Mouse (Mus musculus) forebrain, embryonic 16.5 days (tissue): ENCODE measurements around the gene Trim9. TPM values are rescaled to one million over a fixed set of nuclear protein-coding genes. Genes with fewer than 3 reads are reported as not detected.

Experiments used
- ATAC-seq: fragments of 200-750 bp; cut with Nextera tagmentation; 2 replicates; pipeline ENCODE4 v1.8.0; 2017; ENCODE audit warnings: mild to moderate bottlenecking, moderate library complexity
- H3K27ac ChIP-seq: fragments of 300-500 bp; sonication (generic); 2 replicates; pipeline ENCODE4 v1.5.1; 2014; ENCODE audit warnings: low read length, control low read depth
- H3K27me3 ChIP-seq: fragments of 300-500 bp; sonication (generic); replicated peaks from 2 replicates; pipeline ENCODE4 v1.6.1; 2014; ENCODE audit warnings: low read length; ENCODE audit not compliant: control insufficient read depth, insufficient read depth
- H3K36me3 ChIP-seq: fragments of 300-500 bp; sonication (generic); 2 replicates; pipeline ENCODE4 v1.6.1; 2014; ENCODE audit not compliant: control insufficient read depth, insufficient read depth
- H3K4me1 ChIP-seq: fragments of 300-500 bp; sonication (generic); replicated peaks from 2 replicates; pipeline ENCODE4 v1.6.1; 2014; ENCODE audit warnings: low read length; ENCODE audit not compliant: control insufficient read depth, insufficient read depth
- H3K4me2 ChIP-seq: fragments of 300-500 bp; sonication (generic); 2 replicates; pipeline ENCODE4 v1.6.1; 2014; ENCODE audit warnings: mild to moderate bottlenecking, low read length, control low read depth
- H3K4me3 ChIP-seq: fragments of 300-500 bp; sonication (generic); replicated peaks from 2 replicates; pipeline ENCODE4 v1.5.1; 2014; ENCODE audit warnings: mild to moderate bottlenecking, low read length, control low read depth
- H3K9ac ChIP-seq: fragments of 300-500 bp; sonication (generic); replicated peaks from 2 replicates; pipeline ENCODE4 v1.6.1; 2014; ENCODE audit warnings: low read depth, low read length, control low read depth
- H3K9me3 ChIP-seq: fragments of 300-500 bp; sonication (generic); 2 replicates; pipeline ENCODE4 v1.6.1; 2016; ENCODE audit warnings: low read length; ENCODE audit not compliant: control insufficient read depth
- WGBS: fragments of 180-500 bp; shearing (Covaris S2); extraction: QIAGEN DNeasy Blood & Tissue Kit; methylation state at CpG from one replicate; pipeline ENCODE4 v1.1.7; 2014; 5-methylcytosine and 5-hydroxymethylcytosine counted together
- polyA plus RNA-seq: library from polyadenylated mRNA; unstranded; fragments of >200 nt; fragmentation: Nextera tagmentation; extraction: Ambion mirVana; gene quantifications from 2 replicates; pipeline ENCODE4 v1.2.1, GENCODE M21; 2015

Trim9 gene
- polyA plus RNA-seq, 1 experiment from 2014 or later: 60.8 TPM

DNA sequence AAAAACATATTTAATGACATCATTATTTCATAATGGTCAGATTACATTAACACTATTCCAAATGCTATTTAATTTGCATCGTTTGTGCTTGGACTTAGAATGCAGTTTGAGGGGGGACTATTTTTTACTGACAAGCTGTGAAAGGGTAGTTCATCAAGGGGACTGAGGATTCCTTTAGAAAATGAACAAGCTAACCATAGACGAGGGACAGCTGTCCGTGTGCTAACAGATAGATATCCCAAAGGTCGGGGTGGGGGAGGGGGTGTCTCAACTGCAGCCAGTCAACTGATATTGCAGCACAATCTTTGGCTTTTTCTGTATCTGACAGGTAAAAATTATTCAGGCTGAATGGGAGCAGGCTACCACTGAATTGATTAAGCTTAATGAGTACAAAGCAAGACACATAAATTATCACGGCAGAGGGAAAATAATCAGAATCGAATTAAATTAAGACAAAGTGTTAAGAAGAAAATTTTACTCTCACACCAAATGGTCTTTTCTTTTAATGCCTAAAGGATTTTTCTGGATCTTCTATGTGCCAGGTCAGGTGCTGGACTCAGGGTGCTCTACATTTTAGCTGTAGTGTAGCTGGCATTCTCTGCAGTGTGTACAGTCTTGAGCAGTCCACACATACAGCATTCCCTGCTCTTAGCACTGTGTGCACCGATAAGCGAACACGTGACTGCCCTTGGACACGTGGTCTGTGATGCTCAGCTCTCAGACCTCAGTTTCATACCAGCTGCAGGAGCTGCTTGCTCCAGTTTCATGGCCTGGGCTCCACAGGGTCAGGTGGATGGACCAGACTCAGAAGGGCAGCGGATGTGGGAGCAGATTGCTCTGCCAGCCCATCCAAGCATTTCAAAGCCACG, 70.1 kb downstream of the Trim9 start:
- Histone ChIP-seq H3K27ac (peak overlapping the region; percentile 72), H3K36me3 (no peaks in the 10 kb centered on the region), H3K4me2 (no peak overlapping the region; the same call in 1 of the 2 replicates), H3K9me3 (no peaks in the 10 kb centered on the region), H3K9ac (no peak overlapping the region), H3K4me3 (no peak overlapping the region), H3K27me3 (no peaks in the 10 kb centered on the region), H3K4me1 (peaks cover 9% of the 10 kb centered on the region; the same call in 1 of the 2 replicates)
- peak; percentile 90 for ATAC-seq
- WGBS: 41% methylated on average over 12 of the region's 12 CpGs

DNA sequence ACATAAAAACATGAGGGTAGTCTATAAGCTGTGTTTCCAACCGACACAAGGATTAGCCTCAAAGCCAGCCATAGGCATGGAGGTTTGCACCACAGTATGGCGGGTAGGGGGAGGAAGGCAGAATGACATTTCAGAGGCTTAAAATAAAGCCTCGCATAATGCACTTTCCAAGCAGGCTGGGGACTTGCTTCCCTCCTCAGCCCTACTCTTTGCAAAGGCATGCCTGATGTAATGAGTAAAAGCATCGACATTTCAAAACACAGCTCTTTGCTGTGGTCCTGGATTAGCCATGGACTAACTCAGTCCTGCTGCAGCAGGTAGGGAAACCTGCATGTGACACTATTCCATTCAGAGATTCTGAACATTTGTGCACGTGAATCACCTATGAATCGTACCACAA, 77.7 kb downstream of the Trim9 start:
- H3K4me2 ChIP-seq: no peak overlapping the region
- H3K9me3 ChIP-seq: no peaks in the 10 kb centered on the region
- H3K9ac ChIP-seq: no peak overlapping the region
- WGBS: 71% methylated on average over 6 of the region's 6 CpGs
- H3K4me3 ChIP-seq: no peak overlapping the region
- no peak overlapping the region for H3K27ac ChIP-seq
- no peaks in the 10 kb centered on the region for H3K27me3 ChIP-seq
- no peak for ATAC-seq
- H3K4me1 ChIP-seq: no peaks in the 10 kb centered on the region
- H3K36me3 ChIP-seq: peaks cover 3% of the 10 kb centered on the region; the same call in 1 of the 2 replicates

DNA sequence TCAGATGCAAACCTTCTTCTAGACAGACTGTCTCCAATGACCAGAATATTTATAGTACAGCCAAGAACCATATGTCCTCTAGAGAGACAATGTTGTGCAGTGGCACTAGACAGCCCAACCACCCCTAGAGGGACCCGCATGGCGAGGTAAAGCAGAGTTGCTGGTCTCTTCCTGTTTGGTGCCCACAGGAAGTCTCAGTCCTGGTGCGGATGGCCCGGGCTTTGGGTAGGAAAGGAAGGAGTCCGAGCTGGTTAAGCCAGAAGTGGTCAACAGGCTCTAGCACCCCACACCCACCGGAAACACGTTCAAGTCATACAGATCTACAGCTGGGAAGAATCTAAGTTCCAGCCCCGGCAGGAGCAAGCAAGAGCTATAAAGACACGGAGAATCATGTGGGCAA, 80.1 kb downstream of the Trim9 start:
- Histone ChIP-seq H3K9me3 (no peaks in the 10 kb centered on the region), H3K27ac (no peak overlapping the region), H3K36me3 (peaks cover 3% of the 10 kb centered on the region; the same call in 1 of the 2 replicates), H3K9ac (no peak overlapping the region), H3K4me1 (no peaks in the 10 kb centered on the region), H3K4me2 (no peak overlapping the region), H3K4me3 (no peak overlapping the region), H3K27me3 (no peaks in the 10 kb centered on the region)
- no peak for ATAC-seq
- WGBS: 92% methylated on average over 9 of the region's 9 CpGs

DNA sequence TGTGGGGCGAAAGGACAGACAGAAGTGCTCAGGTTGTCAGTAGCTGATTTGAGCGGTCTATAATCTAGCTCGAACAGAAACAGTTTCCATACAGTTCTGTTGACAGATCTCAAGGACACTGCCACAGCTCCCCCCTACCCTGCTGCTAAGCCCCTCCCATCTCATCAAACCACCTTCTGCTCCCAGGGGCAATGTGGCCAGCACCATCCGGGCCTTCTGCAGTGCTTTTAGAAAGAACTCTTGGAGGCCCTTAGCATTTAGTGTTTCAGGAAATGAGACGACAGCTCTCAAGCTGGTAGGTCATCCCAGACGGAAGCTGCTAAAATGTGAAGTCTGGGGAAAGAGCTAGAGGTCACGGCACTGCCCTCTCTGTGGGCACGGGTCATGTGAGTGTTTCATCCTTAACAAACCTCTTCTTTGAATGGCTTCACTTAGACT, 80.9 kb downstream of the Trim9 start:
- Histone ChIP-seq H3K9me3 (no peaks in the 10 kb centered on the region), H3K27ac (no peak overlapping the region), H3K9ac (no peak overlapping the region), H3K4me2 (no peak overlapping the region), H3K4me1 (no peaks in the 10 kb centered on the region), H3K4me3 (no peak overlapping the region), H3K36me3 (peaks cover 3% of the 10 kb centered on the region; the same call in 1 of the 2 replicates), H3K27me3 (no peaks in the 10 kb centered on the region)
- WGBS: 66% methylated on average over 8 of the region's 8 CpGs
- no peak for ATAC-seq

DNA sequence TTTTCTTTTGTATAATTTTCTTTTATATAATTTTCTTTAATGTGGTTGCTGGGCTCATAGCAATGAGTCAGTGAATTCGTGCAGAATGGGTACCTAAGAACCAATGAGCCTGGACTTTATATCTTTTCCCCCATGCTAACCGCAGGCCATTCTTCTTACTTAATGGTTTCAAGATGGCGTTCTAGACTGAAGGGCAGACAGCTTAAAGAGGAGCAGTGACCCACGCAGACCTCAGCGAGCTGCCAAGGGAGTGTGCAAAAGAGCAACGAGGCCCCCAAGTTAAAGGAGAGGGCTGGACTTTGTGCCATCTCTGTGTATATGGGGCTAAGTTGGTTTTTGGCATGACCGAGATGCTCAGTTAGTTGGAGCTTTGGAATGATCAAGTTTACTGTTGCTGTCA, 83.7 kb downstream of the Trim9 start:
- peaks cover 3% of the 10 kb centered on the region; the same call in 1 of the 2 replicates for H3K36me3 ChIP-seq
- H3K27me3 ChIP-seq: no peaks in the 10 kb centered on the region
- H3K9ac ChIP-seq: no peak overlapping the region
- H3K27ac ChIP-seq: no peak overlapping the region
- H3K4me1 ChIP-seq: no peaks in the 10 kb centered on the region
- no peak overlapping the region for H3K4me3 ChIP-seq
- no peak for ATAC-seq
- WGBS: 44% methylated on average over 7 of the region's 7 CpGs
- H3K4me2 ChIP-seq: no peak overlapping the region
- H3K9me3 ChIP-seq: no peaks in the 10 kb centered on the region

DNA sequence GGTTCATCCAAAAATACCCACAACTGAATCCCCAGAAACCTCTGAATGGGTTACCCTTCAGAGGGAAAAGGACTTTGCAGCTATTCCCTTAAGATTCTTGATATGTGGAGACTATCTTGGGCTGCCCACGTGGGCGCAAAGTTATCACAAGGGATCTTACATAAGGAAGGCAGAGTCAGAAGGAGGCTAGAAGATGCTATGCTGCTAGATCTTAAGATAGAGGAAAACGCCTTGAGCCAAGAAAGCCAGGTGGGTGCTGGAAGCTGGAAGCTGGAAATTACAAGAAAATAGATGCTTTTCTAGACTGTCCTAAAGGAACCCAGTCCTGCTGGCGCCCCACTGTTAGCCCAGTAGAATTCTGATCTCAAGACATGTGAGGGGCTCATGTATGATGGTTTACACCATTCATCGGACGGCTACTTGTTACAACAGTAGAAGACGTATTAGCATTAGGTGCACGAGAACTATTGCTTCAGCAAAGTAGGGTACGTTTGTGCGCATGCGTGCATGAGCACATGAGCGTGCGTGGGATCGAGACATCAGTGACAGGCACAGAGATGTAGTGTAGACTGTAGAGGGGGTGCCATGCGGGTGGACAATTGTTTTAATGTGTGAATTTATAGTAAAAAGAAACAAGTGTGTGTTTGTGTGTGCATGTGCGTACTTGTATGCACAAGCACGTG, 85.0 kb downstream of the Trim9 start:
- Histone ChIP-seq H3K4me1 (no peaks in the 10 kb centered on the region), H3K36me3 (peaks cover under 1% of the 10 kb centered on the region; the same call in 1 of the 2 replicates), H3K27me3 (no peaks in the 10 kb centered on the region), H3K9me3 (no peaks in the 10 kb centered on the region), H3K4me2 (no peak overlapping the region), H3K9ac (no peak overlapping the region), H3K27ac (no peak overlapping the region), H3K4me3 (no peak overlapping the region)
- WGBS: 94% methylated on average over 17 of the region's 17 CpGs
- ATAC-seq: no peak

DNA sequence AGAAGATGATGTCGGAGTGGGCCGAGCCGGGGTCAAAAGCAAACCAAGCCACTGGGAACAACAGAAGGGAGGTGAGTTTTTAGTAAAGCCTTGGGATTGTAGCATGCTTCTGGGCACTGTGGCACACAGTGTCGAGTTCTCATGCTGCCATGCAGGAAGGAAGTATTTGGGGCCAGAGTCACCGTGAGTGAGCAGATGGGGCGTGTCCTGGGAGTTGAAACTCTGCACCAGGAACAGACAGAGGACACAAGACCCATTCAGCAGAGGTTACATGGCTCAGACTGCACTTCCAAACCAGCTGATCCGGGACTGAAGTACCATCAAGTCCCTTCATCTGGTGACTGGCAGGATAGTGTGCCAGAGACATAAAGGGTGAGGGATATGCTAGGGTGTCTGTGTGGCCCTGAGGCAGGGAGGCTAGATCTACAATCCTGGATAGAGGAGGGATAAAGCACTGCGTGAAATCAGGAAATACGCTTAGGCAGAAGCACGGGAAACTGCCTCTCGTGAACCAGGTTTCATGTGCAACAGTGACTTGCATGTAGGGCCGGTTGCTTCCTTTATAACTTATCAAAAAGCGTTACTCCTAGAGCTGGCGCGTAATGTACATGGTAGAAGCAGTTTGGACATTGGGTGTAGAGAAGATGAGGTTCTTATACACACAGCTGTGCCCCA, 96.1 kb downstream of the Trim9 start:
- no peak overlapping the region for H3K4me2 ChIP-seq
- H3K9me3 ChIP-seq: no peaks in the 10 kb centered on the region
- H3K4me3 ChIP-seq: no peak overlapping the region
- no peaks in the 10 kb centered on the region for H3K36me3 ChIP-seq
- no peaks in the 10 kb centered on the region for H3K27me3 ChIP-seq
- no peak overlapping the region for H3K27ac ChIP-seq
- 91% methylated on average over 15 of the region's 15 CpGs for WGBS
- 0 out of 2 replicates have a peak, but pooled peaks cover 9% of the 10 kb centered on the region for H3K4me1 ChIP-seq
- ATAC-seq: no peak
- no peak overlapping the region for H3K9ac ChIP-seq

DNA sequence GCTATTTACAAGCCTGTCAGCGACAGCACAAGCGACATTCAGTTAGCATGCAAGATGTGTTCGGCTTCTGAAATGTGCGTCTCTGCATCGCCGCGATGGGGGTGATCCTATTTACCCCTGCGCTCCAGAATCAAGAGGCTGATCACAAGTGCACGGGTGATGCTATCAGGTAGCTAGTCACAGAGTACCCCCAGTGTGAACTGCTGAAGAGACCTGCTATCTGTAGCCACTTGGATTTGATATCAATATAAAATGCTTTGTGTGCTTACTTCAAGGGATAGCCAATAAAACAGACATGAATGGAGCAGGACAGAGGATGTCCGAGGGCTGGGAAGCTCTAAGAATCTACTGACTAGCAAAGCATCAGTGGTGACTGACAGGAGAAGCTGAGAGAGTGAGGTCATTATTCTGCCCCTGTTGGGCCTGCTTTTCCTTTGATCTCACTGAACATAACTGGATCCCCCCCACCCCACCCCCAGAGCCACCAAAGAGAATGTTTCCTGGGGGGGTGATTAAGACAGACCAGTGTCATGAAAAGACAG, 97.7 kb downstream of the Trim9 start:
- Histone ChIP-seq H3K27ac (no peak overlapping the region), H3K4me2 (no peak overlapping the region), H3K36me3 (no peaks in the 10 kb centered on the region), H3K9ac (no peak overlapping the region), H3K4me3 (no peak overlapping the region), H3K9me3 (no peaks in the 10 kb centered on the region), H3K4me1 (0 out of 2 replicates have a peak, but pooled peaks cover 9% of the 10 kb centered on the region), H3K27me3 (no peaks in the 10 kb centered on the region)
- WGBS: 80% methylated on average over 10 of the region's 10 CpGs
- ATAC-seq: no peak
